ENCODE assay signal across 23 mouse cellular contexts in genomic region chr4:57381306-57381705, GRCm38 (mm10). TPM values are rescaled to one million over a fixed set of nuclear protein-coding genes. Genes with fewer than 3 reads are reported as not detected.
DNase-seq lines count a peak whose midpoint lies in the region; ATAC-seq and TF ChIP-seq lines count a peak whose summit lies in the region.
"Had no signal": no experiment of that assay in that cellular context is flagged by ENCODE, and none has a peak within 500 bp of the region (broad histone marks: within the 10 kb centered on the region; RNA-seq: fewer than 3 reads in every experiment).

No protein-coding gene starts in this region.

- no peak overlapping the region for H3K27ac ChIP-seq in forebrain, embryonic 11.5 days (ENCODE audit: low read depth, low read length)
- no peak overlapping the region for H3K27ac ChIP-seq in forebrain, embryonic 16.5 days (ENCODE audit: low read length)
- peak overlapping the region; percentile 29 for H3K27ac ChIP-seq in hindbrain, postnatal 0 days
- no peak overlapping the region for H3K27ac ChIP-seq in hindbrain, embryonic 10.5 days
- H3K27ac ChIP-seq in midbrain, postnatal 0 days (ENCODE audit: low read depth, low read length): no peak overlapping the region
- H3K27ac ChIP-seq in midbrain, embryonic 16.5 days (ENCODE audit: low read length): no peak overlapping the region
- H3K27ac ChIP-seq: embryonic facial prominence, embryonic 12.5 days; forebrain, embryonic 13.5 days; heart, adult 2 months; heart, embryonic 15.5 days; hindbrain, embryonic 13.5 days had no signal

- no peak for TF ChIP-seq CTCF in hindbrain, postnatal 0 days (IDR thresholded peaks at IDR 0.05; ENCODE audit: low read depth)
- no peak for TF ChIP-seq CTCF in midbrain, postnatal 0 days (IDR thresholded peaks at IDR 0.05)

- 87% methylated on average over 4 of the region's 4 CpGs for WGBS in forebrain, embryonic 11.5 days
- WGBS in forebrain, embryonic 16.5 days: 81% methylated on average over 4 of the region's 4 CpGs
- WGBS in hindbrain, postnatal 0 days: 62% methylated on average over 4 of the region's 4 CpGs
- WGBS in hindbrain, embryonic 10.5 days: 88% methylated on average over 4 of the region's 4 CpGs
- 67% methylated on average over 4 of the region's 4 CpGs for WGBS in midbrain, postnatal 0 days
- WGBS in midbrain, embryonic 16.5 days: 76% methylated on average over 4 of the region's 4 CpGs

- no peaks in the 10 kb centered on the region for H3K9me3 ChIP-seq in forebrain, embryonic 11.5 days (ENCODE audit: control insufficient read depth, low read length)
- H3K9me3 ChIP-seq in forebrain, embryonic 16.5 days (ENCODE audit: control insufficient read depth, low read length): no peaks in the 10 kb centered on the region
- no peaks in the 10 kb centered on the region for H3K9me3 ChIP-seq in hindbrain, postnatal 0 days (ENCODE audit: low read length)
- H3K9me3 ChIP-seq in hindbrain, embryonic 10.5 days: no peaks in the 10 kb centered on the region
- H3K9me3 ChIP-seq in midbrain, postnatal 0 days (ENCODE audit: low read length): no peaks in the 10 kb centered on the region
- no peaks in the 10 kb centered on the region for H3K9me3 ChIP-seq in midbrain, embryonic 16.5 days (replicated peaks; ENCODE audit: control insufficient read depth, low read length, poor library complexity, severe bottlenecking)
- H3K9me3 ChIP-seq: embryonic facial prominence, embryonic 12.5 days; forebrain, embryonic 13.5 days; heart, embryonic 15.5 days; hindbrain, embryonic 13.5 days had no signal

- DNase-seq in forebrain, embryonic 11.5 days (ENCODE audit: low spot score): peak; percentile 40
- DNase-seq in hindbrain, postnatal 0 days (ENCODE audit: low spot score): peak; percentile 54
- DNase-seq in hindbrain, embryonic 10.5 days (ENCODE audit: low spot score): no peak
- peak; percentile 65 for DNase-seq in midbrain, postnatal 0 days (ENCODE audit: low spot score)
- DNase-seq in frontal cortex, postnatal 10 days (ENCODE audit: low spot score in 2 of 2): no peak
- DNase-seq: adrenal gland, postnatal 10 days; cerebellum, adult 11 months; cerebellum, adult 8-10 months; cerebellum, postnatal 14 days; embryo, embryonic 11 days; gastrocnemius, postnatal 10 days; heart, adult 2 months; heart, postnatal 14 days had no signal

- H3K4me2 ChIP-seq in forebrain, embryonic 11.5 days (ENCODE audit: low read depth, low read length, severe bottlenecking): no peak overlapping the region
- no peak overlapping the region for H3K4me2 ChIP-seq in forebrain, embryonic 16.5 days (ENCODE audit: low read length)
- H3K4me2 ChIP-seq in hindbrain, postnatal 0 days (ENCODE audit: low read depth, low read length): no peak overlapping the region
- no peak overlapping the region for H3K4me2 ChIP-seq in midbrain, postnatal 0 days (ENCODE audit: low read depth, low read length, poor library complexity, severe bottlenecking)
- H3K4me2 ChIP-seq in midbrain, embryonic 16.5 days (ENCODE audit: low read length): no peak overlapping the region
- H3K4me2 ChIP-seq: embryonic facial prominence, embryonic 12.5 days; forebrain, embryonic 13.5 days; heart, embryonic 11.5 days; heart, embryonic 15.5 days; hindbrain, embryonic 13.5 days had no signal

- no peak overlapping the region for H3K4me3 ChIP-seq in forebrain, embryonic 11.5 days (ENCODE audit: low read depth, low read length)
- no peak overlapping the region for H3K4me3 ChIP-seq in forebrain, embryonic 16.5 days (replicated peaks; ENCODE audit: low read length)
- H3K4me3 ChIP-seq in hindbrain, postnatal 0 days (ENCODE audit: low read length): no peak overlapping the region
- no peak overlapping the region for H3K4me3 ChIP-seq in hindbrain, embryonic 10.5 days
- no peak overlapping the region for H3K4me3 ChIP-seq in midbrain, postnatal 0 days (ENCODE audit: low read depth, low read length)
- no peak overlapping the region for H3K4me3 ChIP-seq in midbrain, embryonic 16.5 days (ENCODE audit: low read depth, low read length)
- H3K4me3 ChIP-seq: embryonic facial prominence, embryonic 12.5 days; forebrain, embryonic 13.5 days; heart, adult 2 months; heart, embryonic 15.5 days; hindbrain, embryonic 13.5 days had no signal

- no peaks in the 10 kb centered on the region for H3K36me3 ChIP-seq in forebrain, embryonic 11.5 days (ENCODE audit: control insufficient read depth, insufficient read depth, low read length)
- H3K36me3 ChIP-seq in forebrain, embryonic 16.5 days (ENCODE audit: control insufficient read depth, insufficient read depth): no peaks in the 10 kb centered on the region
- H3K36me3 ChIP-seq in hindbrain, postnatal 0 days (ENCODE audit: insufficient read depth, low read length): no peaks in the 10 kb centered on the region
- no peaks in the 10 kb centered on the region for H3K36me3 ChIP-seq in hindbrain, embryonic 10.5 days
- H3K36me3 ChIP-seq in midbrain, postnatal 0 days (ENCODE audit: insufficient read depth, low read length): no peaks in the 10 kb centered on the region
- no peaks in the 10 kb centered on the region for H3K36me3 ChIP-seq in midbrain, embryonic 16.5 days (ENCODE audit: control insufficient read depth, insufficient read depth, low read length)
- H3K36me3 ChIP-seq: embryonic facial prominence, embryonic 12.5 days; heart, embryonic 15.5 days; hindbrain, embryonic 13.5 days had no signal

- no peaks in the 10 kb centered on the region for H3K27me3 ChIP-seq in forebrain, embryonic 11.5 days (ENCODE audit: control insufficient read depth, insufficient read depth, low read length)
- no peaks in the 10 kb centered on the region for H3K27me3 ChIP-seq in forebrain, embryonic 16.5 days (replicated peaks; ENCODE audit: control insufficient read depth, insufficient read depth, low read length)
- no peaks in the 10 kb centered on the region for H3K27me3 ChIP-seq in hindbrain, postnatal 0 days (ENCODE audit: insufficient read depth, low read length)
- H3K27me3 ChIP-seq in hindbrain, embryonic 10.5 days (ENCODE audit: insufficient read depth, poor library complexity, severe bottlenecking): no peaks in the 10 kb centered on the region
- no peaks in the 10 kb centered on the region for H3K27me3 ChIP-seq in midbrain, postnatal 0 days (ENCODE audit: insufficient read depth, low read length)
- H3K27me3 ChIP-seq in midbrain, embryonic 16.5 days (ENCODE audit: control insufficient read depth, insufficient read depth, low read depth, low read length): no peaks in the 10 kb centered on the region
- H3K27me3 ChIP-seq: embryonic facial prominence, embryonic 12.5 days; forebrain, embryonic 13.5 days; heart, embryonic 15.5 days; hindbrain, embryonic 13.5 days had no signal

- ATAC-seq in forebrain, embryonic 11.5 days (replicated peaks; ENCODE audit: low FRiP score): no peak
- ATAC-seq in forebrain, embryonic 16.5 days: no peak
- ATAC-seq in hindbrain, postnatal 0 days: peak; percentile 79
- ATAC-seq in midbrain, postnatal 0 days (ENCODE audit: low FRiP score): no peak
- ATAC-seq in midbrain, embryonic 16.5 days: no peak
- ATAC-seq: forebrain, embryonic 13.5 days; inflammation-experienced regulatory T-cells, adult 6 months had no signal

- no peak overlapping the region for H3K9ac ChIP-seq in forebrain, embryonic 11.5 days (ENCODE audit: low read length)
- H3K9ac ChIP-seq in forebrain, embryonic 16.5 days (replicated peaks; ENCODE audit: low read depth, low read length): no peak overlapping the region
- no peak overlapping the region for H3K9ac ChIP-seq in hindbrain, postnatal 0 days (replicated peaks; ENCODE audit: low read length)
- H3K9ac ChIP-seq in midbrain, postnatal 0 days (replicated peaks; ENCODE audit: low read length, poor library complexity, severe bottlenecking): no peak overlapping the region
- H3K9ac ChIP-seq in midbrain, embryonic 16.5 days (ENCODE audit: low read depth, low read length): no peak overlapping the region
- H3K9ac ChIP-seq: embryonic facial prominence, embryonic 12.5 days; forebrain, embryonic 13.5 days; heart, embryonic 15.5 days; hindbrain, embryonic 13.5 days had no signal

- H3K4me1 ChIP-seq in forebrain, embryonic 11.5 days (replicated peaks; ENCODE audit: control insufficient read depth, insufficient read depth, low read length): no peaks in the 10 kb centered on the region
- H3K4me1 ChIP-seq in forebrain, embryonic 16.5 days (replicated peaks; ENCODE audit: control insufficient read depth, insufficient read depth, low read length): peaks cover 7% of the 10 kb centered on the region; the same call in 1 of the 2 replicates
- no peaks in the 10 kb centered on the region for H3K4me1 ChIP-seq in hindbrain, postnatal 0 days (ENCODE audit: insufficient read depth, low read length)
- H3K4me1 ChIP-seq in hindbrain, embryonic 10.5 days (replicated peaks): peaks cover 13% of the 10 kb centered on the region; the same call in 1 of the 2 replicates
- no peaks in the 10 kb centered on the region for H3K4me1 ChIP-seq in midbrain, postnatal 0 days (ENCODE audit: insufficient read depth, low read length)
- H3K4me1 ChIP-seq in midbrain, embryonic 16.5 days (ENCODE audit: control insufficient read depth, insufficient read depth, low read length): no peaks in the 10 kb centered on the region
- H3K4me1 ChIP-seq: heart, embryonic 15.5 days; hindbrain, embryonic 13.5 days had no signal

RNA-seq across cellular contexts. Expression of gene Palm2, which starts 52.7 kb away (rescaled TPM):
- 3.4 and 3.5 TPM in 2 replicates for polyA plus RNA-seq in forebrain, embryonic 11.5 days (2014; fragmentation: Nextera tagmentation; extraction: Ambion mirVana)
- 6.7 and 14.2 TPM in 2 replicates for polyA plus RNA-seq in forebrain, embryonic 16.5 days (2015; fragmentation: Nextera tagmentation; extraction: Ambion mirVana)
- total RNA-seq in hindbrain, postnatal 0 days (2014; rRNA removed): 15.4 and 26.8 TPM in 2 replicates
- polyA plus RNA-seq in hindbrain, postnatal 0 days (2015; fragmentation: Nextera tagmentation; extraction: Ambion mirVana): 16.8 and 19.9 TPM in 2 replicates
- 2.3 and 2.4 TPM in 2 replicates for polyA plus RNA-seq in hindbrain, embryonic 10.5 days (2016; fragmentation: Nextera tagmentation; extraction: Ambion mirVana)
- total RNA-seq in midbrain, postnatal 0 days (2014; rRNA removed): 26.4 and 27.8 TPM in 2 replicates
- polyA plus RNA-seq in midbrain, postnatal 0 days (2015; fragmentation: Nextera tagmentation; extraction: Ambion mirVana): 19.8 and 33.1 TPM in 2 replicates
- polyA plus RNA-seq in midbrain, embryonic 16.5 days (2015; fragmentation: Nextera tagmentation; extraction: Ambion mirVana): 20.6 and 21.7 TPM in 2 replicates
- total RNA-seq: common myeloid progenitor, adult 5-6 weeks; MEL had no signal
- polyA plus RNA-seq: inflammation-experienced regulatory T-cells, adult 6 months had no signal

Comparison
In these comparisons a context has a peak if more than half of its experiments do, and no peak if none do; other contexts are left out.
1. DNase-seq: peak in forebrain, embryonic 11.5 days (single experiment), hindbrain, postnatal 0 days (single experiment) and midbrain, postnatal 0 days (single experiment); none in hindbrain, embryonic 10.5 days (single experiment) and frontal cortex, postnatal 10 days (0 of 2).